Mouse (Mus musculus): ENCODE measurements around the gene Klhl34.

DNA sequence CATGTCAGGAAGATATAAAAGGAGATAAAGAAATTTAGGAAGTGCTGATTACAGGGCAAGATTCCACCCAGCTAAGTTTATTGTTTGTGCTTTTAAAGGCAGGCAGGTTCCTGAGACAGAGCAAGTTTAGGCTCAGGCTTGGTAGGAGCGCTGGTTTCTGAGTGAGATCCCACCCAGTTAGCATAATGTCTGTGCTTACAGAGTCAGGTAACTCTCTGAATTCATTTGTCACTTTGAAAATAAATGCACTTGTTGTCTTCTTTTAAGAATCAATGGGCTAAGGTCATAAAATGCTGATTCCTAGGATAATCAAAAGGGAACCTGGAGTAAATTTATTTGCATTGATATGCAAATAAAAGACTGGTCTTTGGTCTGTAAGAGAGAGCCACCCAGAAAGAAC, 8.5 kb upstream of the Klhl34 start:
- TF ChIP-seq CTCF (IDR thresholded peaks at IDR 0.05; ENCODE audit: low read depth, low read length) (no peak), POLR2A (IDR thresholded peaks at IDR 0.05; ENCODE audit: extremely low read depth, insufficient read depth, low read length) (no peak)

Data from liver, adult 2 months (tissue).